Mouse (Mus musculus): ENCODE measurements around the gene Hoxa10.

Hoxa10 gene

DNA sequence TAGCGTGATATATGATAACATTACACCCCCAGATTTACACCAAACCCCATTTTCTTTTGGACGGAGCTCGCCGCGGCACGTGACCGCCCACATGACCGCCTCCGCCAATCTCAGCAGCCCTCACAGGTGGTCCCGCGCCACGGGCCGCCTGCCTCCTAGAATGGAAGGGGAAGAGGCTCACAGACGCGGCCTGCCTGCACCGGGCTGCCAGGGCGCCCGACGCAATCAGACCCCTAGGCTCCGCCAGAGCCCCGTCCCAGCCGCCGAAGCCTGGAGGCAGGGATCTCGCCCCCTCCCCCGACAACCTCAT, 23.2 kb downstream of the Hoxa10 start:
- peak; percentile 79 for DNase-seq

GRCm38 (mm10) chr6:52216691-52217458, 23.8 kb downstream of the Hoxa10 start:
- DNase-seq: no peak

GRCm38 (mm10) chr6:52215771-52216535, 24.7 kb downstream of the Hoxa10 start:
- no peak for DNase-seq

DNA sequence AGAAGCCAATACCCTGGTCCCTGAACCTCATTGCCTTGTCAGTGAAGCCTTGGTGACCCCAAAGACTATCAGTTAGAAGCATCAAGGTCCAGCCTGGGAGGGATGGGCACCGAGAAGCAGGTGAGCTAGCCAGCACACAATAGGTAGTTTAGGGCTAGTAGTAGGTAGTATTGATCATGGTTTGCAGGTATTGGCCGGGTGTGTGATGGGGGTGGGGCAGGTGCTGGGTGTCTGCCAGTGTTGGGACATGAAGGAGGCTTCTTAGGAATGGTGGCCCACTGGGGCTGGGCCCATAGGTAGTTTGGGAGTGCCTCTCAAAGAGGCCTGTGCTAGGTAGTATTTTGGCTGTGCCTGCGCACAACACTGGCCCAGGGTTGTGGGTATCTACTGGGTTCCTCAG, 25.6 kb downstream of the Hoxa10 start:
- no peak for DNase-seq

DNA sequence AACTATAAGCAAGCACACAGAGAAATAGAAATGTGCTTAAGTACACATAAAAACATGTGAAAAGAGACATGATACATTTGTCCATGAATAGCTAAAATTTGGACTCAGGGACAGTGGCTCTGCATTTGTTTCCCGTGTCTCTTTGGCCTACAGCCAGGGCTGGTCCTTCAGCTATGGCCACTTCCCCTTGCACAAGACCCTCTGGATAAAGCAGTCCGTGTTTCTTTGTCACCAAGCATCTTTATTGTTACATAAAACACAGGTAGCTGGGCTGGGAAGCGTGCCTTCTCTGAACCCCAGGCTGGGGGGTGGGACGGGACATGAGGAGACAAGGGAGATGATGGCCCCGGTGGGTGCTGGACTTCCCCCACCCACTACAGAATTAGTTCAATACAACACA, 26.4 kb downstream of the Hoxa10 start:
- DNase-seq: no peak

DNA sequence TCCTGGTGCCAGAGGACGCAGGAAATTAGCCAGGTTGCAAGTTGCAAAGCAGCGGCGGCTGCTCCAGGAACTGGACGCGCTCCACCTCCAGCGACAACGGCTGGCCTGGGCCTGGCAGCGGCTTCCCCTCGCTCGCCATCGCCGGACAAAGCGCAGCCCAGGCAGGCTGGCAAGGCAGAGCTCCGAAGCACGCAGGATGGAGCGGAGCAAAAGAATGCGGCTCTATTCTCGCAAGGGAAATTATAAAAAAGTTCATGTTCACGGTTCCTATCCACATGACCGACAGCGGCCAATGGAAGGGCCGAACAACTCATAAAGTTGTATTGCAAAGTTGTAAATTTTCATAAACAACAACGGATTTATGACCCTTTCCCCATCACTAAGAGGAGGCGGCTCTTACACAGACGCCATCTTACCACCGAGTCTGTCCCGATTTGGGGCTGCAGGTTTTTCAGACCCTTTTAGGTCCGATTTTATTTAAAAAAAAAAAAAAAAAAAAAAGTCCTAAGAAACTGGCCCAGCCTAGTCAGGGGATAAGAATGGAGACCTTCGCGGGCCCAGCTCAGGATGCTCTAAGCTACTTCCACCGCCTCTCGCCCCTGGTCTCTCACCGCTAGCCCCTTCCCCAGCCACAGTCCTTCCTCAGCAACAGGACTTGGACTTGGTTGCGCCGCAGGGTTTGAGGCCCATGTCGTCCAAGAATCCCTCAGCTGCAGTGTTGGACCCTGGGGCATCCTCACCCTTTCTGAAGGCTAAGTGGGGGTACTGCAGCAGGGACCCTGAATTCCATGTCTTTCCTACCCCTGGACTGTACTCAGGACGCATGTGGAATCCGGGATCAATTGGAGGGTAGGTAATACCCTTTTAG, 27.3 kb downstream of the Hoxa10 start, which contains the start of the genes Hoxa3 and Gm28308:
Gene Hoxa3, minus strand, starts transcription at position 218 of the 868 bp plus-strand sequence.
Gene Gm28308, minus strand, starts transcription at position 221 of the 868 bp plus-strand sequence.
- peak; percentile 65 for DNase-seq

DNA sequence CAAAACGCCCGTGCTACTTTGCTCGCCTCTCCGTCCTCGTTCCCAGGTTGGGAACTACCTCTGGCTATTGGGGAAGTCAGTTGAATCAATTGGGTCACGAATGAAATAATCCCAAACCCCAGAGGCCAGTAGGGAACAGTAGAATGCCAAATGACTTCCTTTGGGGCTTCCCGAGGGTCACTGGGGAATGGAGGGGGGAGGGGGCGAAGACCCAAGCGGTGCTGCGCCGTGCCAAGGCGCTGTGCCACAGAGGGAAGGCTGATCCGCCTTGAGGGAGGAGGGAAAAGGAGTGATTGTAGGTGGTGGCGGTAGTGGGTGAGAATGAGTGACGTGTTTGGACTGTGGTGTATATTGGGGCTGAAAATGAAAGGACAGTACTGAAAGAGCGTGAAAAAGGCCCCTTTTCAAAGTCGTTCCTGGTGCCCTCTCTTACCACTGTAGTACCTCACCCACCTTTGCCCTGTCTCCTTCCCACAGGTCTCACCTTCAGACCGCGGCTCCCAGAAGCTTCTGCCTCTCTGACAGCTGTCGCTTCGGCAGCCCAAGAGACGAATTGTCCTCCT, 28.0 kb downstream of the Hoxa10 start:
- peak; percentile 46 for DNase-seq

GRCm38 (mm10) chr6:52211961-52212360, 28.7 kb downstream of the Hoxa10 start:
- peak; percentile 15 for DNase-seq

GRCm38 (mm10) chr6:52211170-52211935, 29.3 kb downstream of the Hoxa10 start:
- DNase-seq: peak; percentile 87

- DNase-seq: no peak
Observed at GRCm38 (mm10) chr6:52209685-52210046, 31.0 kb downstream of the Hoxa10 start.

DNA sequence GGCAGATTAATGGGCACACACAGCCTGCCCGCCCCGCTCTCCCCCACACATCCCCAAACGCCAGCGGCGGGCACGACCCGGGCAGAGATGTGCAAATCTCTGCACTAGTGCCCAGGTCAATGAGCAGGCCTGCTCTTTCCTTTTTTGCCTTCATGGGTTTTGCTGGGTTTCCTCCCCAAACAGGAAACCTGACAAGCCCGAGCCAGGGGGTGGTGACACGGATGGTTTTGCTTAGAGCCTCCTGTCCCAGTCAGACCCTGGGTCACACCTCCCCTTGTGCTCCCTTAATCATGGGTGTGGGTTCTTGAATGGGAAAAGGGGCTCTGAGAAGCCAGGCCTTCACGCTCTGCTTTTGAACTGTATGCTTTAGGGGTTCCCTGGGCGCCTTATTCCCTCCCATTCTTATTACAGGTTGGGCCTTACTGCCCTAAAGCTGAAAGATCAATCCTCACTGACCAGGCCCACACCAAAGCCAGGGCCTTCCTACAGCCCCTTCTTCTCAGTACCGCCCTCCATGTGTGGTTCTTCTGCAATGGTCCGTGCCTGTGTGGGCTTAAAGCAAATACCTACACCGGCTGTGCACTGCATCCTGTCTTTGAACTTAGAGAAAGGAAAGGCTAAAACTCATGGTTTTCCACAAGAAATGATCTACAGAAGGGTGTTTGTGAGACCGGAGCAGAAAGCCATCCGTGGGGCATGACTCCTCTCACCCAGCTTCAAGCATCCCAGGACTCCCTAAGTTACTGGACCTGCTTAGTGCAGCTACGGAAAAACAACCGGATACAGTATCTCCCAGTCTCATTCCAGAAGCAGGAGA, 31.6 kb downstream of the Hoxa10 start:
- DNase-seq: peak; percentile 45

- DNase-seq: peak; percentile 75
Observed at GRCm38 (mm10) chr6:52208072-52208867, 32.4 kb downstream of the Hoxa10 start, which contains the start of gene Hoxa6. Hoxa6 (minus strand) TSS chr6:52208722.

DNA sequence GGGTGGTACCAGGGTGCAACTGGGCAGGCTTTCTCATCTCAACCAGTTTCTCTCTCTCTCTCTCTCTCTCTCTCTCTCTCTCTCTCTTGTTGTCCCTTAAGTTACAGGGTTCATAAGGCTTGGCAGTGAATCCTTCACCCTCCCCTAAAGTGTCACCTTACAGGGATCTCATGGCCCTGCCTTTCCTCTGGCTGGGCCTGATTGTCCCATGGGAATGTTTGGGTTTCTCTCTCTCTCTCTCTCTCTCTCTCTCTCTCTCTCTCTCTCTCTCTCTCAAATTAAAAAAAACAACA, 33.0 kb downstream of the Hoxa10 start:
- DNase-seq: no peak

DNA sequence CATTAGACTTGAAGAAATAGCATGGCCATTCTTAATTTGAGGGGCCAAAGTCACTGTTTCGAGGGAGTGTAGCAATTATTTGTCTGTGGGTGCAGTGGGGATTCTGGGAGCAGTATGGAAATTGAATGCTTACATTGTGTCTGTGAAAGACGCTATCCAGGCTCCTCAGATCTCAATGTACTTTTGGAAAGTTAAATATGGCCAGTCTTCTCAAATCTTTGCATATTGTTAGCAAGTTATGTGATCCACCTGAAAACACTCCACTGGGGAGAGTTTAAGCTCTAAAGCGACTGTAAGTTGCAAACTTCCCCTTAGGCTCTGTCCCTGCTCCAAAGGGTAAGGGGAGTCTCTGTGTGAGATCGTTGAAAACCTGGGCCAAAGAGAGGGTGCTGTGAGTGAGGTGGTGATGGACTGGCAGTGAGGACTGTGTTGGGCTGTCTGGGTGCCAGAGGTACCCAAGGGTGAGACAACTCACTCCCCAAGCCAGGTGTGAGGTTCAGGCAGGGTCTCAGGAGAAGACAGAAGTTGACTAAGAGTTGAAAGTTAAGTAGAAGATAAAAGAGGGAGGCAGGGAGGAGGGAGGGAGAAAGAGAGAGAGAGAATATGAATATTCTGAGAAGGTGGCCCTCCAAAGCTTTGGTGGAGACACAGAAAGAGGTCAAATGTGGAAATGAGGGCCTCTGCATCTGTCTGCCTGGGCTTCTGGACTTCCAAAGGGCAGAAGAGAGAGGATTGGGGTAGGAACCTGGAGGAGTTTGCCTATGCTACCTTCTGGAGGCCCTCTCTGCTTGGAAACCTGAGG, 33.6 kb downstream of the Hoxa10 start:
- DNase-seq: no peak

GRCm38 (mm10) chr6:52205638-52206621, 34.7 kb downstream of the Hoxa10 start:
- DNase-seq: no peak

GRCm38 (mm10) chr6:52205221-52205620, 35.4 kb downstream of the Hoxa10 start:
- peak; percentile 19 for DNase-seq

DNA sequence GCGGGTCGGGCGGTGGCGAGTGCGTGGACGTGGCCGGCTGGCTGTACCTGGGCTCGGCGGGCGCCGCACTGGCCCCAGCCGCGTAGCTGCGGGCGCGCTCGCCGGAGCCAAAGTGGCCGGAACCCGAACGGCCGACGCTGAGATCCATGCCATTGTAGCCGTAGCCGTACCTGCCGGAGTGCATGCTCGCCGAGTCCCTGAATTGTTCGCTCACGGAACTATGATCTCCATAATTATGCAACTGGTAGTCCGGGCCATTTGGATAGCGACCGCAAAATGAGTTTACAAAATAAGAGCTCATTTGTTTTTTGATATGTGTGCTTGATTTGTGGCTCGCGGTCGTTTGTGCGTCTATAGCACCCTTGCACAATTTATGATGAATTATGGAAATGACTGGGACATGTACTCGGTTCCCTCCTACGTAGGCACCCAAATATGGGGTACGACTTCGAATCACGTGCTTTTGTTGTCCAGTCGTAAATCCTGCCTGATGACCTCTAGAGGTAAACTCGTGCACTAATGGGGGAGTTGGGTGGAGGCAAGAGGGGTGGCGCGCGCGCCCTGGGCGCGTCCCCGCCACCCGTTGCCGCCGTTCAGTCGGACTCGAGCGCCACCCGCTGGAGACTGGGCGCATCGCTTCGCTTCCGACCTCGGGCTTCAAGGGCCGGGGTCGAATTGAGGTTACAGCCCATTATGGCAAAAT, 36.5 kb downstream of the Hoxa10 start, which contains the start of gene Hoxa5:
Gene Hoxa5, minus strand, starts transcription at position 538 of the 703 bp plus-strand sequence.
- peak; percentile 94 for DNase-seq

All from lung, postnatal 10 days (tissue).